Mouse (Mus musculus) cerebellum, adult (tissue): Measurements from ENCODE around the gene Mrpl44.

ENCODE experiments used
- ATAC-seq: cut with Nextera tagmentation; 2 replicates; pipeline ENCODE4 v1.9.2; 2017; ENCODE audit warnings: mild to moderate bottlenecking, moderate library complexity, mixed read lengths; ENCODE audit not compliant: insufficient number of reproducible peaks, low FRiP score, low TSS enrichment

Mrpl44 gene

DNA sequence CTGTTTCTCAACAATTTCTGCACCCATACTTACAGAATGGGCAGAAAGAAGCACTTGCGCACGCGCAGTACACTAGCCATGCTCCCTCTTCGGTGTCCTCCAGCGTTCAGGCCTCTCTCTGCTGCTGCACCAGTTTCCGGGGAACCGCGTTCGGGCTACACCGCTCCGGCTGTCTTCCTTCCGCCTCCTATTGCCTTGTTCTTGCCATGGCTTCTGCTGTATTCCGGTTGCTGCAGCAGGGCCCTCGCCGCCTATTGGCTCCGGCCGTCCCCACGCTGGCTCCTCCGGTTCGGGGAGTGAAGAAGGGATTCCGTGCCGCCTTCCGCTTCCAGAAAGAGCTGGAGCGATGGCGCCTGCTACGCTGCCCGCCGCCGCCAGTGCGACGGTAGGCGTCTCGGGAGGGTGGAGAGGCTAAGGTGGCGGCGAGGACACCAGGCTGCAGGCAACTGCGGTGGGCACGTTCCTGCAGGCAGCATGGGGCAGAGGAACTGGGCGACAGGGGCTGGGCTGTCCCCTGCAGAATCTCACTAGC, at the start of gene Mrpl44, which contains the start of gene Wdfy1:
TSS of gene Mrpl44 (plus strand) at position 92 of the 532 bp plus-strand sequence.
TSS of gene Wdfy1 (minus strand) at position 217 of the 532 bp plus-strand sequence.
- ATAC-seq: peak; percentile 97

DNA sequence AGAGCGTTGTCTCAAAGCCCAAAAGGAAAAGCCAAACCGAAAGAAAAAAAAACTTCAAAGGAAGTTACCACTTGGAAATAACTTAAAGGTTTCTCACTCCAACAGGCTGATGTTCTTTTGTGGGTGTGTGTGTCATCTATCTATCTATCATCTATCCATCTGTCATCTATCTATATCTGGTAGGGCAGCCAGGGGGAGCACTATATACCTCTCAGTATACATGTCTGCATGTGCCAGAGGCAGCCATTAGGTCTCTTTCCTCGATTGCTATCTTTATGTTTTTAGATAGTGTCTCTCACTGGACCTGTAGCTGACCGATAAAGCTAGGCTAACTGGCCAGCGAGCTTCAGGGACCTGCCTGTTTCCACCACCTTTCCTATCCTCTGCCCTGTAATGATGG, 41.0 kb upstream of the Mrpl44 start:
- no peak for ATAC-seq

DNA sequence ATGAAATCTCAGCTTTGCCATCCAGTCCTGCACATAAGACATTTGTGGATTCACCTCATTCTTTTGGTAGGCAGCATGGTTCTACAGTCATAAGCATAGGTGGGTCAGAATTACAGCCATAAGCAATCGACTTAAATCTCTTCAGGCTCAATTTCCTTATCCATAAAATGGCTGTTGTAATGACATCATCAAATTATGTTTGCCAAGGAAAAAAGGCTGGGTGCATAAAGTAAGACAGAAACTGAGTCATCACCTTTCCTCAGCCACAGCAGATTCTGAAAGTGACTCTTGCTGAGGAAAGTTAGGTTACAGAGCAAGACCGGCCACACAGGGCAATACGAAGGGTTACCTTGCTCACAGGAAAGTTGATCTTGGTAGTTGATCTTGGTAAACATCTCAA, 39.4 kb upstream of the Mrpl44 start:
- ATAC-seq: no peak

DNA sequence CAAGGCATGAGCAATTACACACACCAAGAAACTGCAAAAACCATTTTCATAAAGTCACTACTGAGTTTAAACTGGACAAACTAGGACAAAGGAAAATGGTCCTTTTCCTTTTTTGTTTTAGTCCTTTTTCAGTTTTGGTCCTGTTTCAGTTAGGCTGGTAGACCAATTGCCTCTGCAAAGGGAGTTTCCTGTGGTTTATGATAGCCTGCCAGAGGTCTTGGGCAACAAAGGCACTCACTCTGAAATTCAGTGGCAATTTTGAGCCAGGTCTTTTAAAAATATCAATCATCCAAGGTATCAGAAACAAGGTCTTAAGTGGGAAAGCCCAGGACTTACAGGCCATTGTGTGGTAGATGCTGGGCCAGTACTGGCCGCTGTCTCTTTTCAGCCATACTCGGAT, 36.1 kb upstream of the Mrpl44 start:
- no peak for ATAC-seq

DNA sequence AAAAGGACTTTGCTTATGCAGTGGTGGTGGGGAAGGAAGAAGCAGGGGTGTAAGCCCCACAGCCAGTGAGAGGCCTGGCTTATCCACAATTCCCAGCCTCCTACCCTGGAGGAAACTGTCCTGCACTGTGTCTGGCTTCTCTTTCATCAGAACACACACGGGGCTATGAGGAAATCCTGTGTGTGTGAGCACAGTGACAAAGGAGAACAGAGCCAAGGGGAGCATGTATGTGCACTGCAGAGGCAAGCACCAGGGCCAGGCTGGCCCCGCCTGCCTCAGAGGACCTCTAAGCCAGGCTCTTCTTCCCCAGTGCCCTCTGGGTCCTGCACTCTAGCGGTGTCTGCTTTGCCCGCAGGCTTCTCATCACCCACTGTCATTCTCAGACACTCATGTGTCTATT, 34.8 kb upstream of the Mrpl44 start:
- 0 out of 2 replicates have a peak, but pooled peaks have one; percentile 39 for ATAC-seq

DNA sequence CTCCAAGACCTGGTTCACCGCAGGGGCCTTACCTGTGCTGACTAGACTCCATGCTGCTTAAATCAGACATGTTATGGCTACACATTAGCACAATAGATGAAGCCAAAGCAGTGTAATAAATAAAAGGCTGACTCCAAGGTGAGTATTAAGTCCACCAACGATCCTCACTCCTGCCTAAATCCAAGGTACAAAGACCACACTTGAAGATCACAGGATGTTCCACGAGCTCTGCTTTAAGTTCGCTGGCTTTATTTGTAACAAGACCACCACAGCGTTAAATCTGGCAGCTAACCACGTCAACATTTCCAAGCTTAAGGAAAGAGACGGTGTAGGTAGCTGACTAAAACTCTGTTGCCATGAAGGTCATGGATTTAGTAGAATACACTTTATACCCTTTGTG, 32.9 kb upstream of the Mrpl44 start:
- no peak for ATAC-seq

DNA sequence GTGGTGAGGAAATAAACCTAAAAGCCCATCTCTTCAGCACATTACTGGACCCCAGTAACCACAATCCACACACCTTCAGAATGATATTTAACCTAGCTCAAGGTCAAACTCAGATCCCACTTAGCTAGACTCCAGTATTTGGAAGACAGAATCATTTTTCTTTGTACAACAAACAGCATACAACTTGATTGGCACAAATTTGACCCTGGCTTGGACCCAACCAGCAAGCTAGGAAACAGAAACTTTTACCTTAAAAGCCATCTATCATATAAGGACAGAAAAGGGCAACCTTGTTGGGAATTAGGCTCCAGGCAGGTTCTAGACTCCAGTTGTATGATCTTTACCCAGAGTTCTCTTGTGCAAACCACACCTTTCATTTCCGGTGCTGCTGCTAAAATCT, 32.4 kb upstream of the Mrpl44 start:
- no peak for ATAC-seq

DNA sequence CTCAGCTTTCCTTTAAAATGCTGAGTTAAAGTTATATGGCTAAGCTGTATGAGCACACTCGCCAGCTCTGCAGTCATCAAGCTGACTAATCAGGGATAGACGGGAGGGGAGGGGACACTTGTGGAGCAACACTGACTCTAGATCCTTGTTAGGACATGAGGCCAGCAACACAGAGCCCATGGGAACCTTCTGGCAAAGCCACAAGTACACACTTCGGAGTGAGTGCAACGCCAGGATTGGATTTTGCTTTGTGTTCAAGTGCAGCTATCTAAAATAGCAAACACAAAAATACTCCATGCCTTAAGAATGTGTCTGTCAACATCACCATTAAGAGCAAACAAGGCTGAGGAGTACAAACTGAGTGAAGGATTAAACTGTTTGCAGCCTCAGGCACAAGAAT, 29.8 kb upstream of the Mrpl44 start:
- no peak for ATAC-seq

DNA sequence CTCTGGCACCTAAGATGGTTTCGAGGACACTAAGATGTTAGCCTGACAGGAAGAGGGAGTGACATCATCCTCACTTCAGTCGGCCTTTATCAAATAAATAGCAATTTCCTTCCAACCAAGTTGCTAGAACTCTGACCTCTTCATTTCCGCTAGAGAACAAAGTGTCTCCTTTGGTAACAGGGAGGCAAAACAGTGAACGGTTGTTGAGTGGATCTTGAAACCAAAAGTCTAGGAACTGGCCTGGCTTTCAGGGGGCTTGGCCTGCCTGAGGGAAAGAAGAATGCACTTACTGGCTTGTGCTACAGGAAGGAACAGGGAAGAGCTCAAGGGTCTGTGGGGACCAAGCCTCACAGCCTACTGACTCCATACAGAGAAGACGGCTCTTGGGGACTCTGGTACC, 24.6 kb upstream of the Mrpl44 start:
- ATAC-seq: no peak

DNA sequence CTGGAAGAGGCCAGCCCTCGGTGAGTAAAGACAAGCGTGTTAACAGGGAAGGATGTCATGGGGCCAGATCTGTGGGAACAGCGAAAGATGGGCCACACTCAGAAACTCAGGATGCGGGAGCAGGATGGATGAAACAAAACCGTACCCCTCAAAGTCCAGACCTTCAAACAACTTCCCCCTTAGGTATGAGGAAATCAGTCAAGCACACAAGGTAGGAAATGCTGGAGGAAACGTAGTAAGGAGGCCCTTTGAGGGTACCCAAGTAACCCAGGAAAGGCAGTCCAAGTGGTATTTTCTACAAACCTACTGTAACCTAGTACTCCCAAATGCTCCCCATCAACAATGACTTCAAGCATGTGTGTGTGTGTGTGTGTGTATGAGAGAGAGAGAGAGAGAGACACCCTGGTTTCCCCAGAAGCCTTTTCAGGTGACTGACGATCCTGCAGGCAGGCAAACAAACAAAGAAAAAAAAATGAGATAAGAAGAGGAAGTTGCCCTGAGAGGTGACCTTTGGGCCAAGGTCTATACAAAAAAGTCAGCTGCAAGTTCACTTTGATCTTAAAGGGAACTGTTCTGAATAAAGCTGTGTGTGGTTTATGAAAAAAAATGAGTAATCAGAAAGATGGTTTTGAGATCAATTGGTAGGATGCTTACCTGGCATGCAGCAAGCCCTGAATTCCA, 23.7 kb upstream of the Mrpl44 start:
- no peak for ATAC-seq

DNA sequence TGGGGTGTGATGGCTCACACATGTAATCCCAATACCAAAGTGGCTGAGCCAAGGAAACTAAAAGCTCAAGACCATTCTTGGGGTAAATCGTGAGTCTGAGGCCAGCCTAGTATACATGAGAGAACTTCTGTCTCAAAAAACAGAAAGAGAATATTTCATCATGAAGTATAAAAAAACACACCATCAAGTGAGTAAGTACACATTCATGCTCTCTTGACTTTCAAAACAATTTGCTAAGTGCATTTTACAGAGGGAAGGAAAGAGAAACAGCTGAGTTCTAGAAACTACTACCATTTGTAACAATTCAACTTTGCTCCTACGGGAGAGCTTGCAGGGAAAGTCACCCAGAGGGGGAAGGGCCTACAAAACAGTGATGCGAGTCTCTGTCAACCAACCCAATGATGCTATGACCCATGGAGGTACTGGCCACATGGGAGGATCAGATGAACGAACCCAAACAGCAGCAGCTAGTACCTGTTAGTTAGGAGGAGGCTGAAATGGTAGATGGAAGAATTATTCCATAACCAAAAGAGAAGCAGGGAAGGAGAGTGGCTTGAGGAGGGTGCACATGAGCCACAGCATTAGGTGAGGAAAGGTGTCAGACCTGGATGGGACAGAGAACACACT, 23.0 kb upstream of the Mrpl44 start:
- no peak for ATAC-seq

DNA sequence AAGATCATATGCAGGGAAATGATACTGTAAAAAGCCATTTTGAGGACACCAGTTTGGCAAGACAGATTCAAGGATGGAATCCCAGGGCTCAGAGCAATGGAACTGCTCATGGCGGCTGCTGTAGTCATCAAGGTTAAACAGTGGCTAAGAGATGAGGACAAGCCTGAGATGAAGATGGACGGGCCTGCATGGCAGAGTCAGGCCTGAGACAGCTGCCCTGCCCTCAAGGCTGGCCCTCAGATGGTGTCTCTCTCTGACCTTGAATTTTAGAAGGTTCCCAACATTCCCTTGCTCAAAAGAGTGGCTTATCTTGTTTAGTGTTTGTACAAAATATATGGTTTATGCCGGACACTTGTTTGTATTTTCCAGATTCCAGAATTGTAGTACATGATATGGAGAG, 22.4 kb upstream of the Mrpl44 start:
- ATAC-seq: no peak

DNA sequence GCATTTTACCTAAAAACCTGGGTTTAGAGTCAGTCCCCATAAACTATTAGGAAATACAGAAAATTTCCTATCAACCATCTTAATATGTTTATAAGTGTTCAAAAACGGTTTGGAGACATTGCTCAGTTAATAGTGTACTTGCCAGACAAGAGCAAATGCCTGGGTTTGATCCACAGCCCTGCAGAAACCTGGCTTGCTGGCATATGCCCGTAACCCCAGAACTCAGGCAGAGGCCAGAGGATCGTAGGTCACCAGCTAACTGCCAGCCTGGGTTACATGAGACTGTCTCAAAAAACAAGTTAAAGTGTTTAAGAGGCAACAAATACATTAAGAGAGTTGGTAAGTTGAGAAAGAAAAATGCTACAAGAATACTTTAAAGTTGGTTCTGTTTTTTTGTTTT, 20.9 kb upstream of the Mrpl44 start:
- no peak for ATAC-seq

DNA sequence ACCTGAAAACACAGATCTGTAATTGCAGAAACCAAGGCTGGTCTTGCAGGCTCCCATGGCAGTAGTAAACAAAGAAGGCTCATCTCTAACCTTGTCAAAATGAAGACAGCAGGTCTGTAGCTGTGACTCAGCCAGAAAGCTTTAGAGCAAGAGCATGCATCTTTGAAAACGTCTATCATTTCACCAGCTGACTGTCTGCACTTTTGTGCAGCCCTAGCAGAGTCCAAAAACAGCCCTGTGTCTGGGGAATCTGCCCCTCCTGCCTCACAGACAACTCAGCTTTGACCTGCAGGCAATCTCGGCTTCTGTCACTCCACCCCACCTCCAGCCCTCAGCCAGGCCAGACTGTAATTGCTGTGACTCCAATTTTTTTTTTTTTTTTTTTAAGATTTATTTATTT, 20.4 kb upstream of the Mrpl44 start:
- no peak for ATAC-seq

DNA sequence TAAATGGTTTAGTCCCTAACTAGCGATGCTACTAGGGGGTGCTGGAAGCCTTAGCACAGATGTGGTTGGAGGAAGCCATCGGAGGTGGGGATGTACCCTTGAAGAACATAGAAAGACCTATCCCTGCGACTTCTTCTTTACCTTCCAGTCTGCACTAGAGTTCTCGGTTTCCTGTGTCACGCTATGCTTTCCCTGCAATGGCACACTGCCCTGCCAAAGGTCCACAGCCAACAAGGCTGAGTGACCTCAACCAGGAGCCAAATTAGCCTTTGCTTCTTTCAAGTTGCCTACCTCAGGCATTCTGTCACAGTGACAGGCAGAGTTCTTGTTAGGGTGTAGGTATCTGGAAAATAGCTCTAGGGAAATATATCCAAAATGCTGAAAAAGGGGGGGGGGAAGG, 19.4 kb upstream of the Mrpl44 start:
- no peak for ATAC-seq

DNA sequence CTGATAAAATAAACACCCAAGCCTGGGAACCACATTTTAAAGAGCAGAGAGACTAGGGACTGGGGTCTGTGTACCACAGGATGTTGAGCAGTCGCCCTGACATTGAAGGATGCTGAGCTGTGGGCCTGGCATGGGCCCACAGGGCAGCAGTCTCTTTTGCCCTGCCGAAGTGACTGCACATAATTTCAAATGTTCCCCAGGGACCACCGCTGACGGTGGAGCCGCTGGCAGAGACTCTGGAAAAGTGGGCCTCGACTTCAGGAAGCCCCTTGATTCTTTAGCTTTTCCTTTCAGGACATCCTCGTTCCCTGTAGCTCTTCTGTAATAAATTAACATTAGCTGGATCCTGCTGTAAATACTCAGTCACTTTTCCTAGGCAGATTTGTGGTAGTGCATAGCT, 18.7 kb upstream of the Mrpl44 start:
- ATAC-seq: no peak

DNA sequence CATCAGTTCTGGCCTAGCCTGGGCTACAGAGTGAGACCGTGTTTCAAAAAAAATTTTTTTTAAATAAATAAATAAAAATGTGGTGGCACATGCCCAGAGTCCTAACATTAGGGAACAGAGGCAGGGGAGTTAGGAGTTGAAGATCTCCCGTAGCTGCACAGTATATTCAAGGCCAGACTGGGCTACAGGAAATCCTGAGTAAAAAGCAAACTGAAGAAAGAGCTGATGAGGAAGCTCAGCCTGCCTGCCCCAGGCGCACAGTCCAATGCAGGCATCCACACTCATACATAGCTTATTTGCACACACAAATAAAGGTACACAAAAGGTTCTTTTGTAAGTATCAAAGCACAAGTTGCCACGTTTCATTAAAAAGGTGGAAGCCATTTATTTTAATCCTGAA, 18.2 kb upstream of the Mrpl44 start:
- no peak for ATAC-seq

DNA sequence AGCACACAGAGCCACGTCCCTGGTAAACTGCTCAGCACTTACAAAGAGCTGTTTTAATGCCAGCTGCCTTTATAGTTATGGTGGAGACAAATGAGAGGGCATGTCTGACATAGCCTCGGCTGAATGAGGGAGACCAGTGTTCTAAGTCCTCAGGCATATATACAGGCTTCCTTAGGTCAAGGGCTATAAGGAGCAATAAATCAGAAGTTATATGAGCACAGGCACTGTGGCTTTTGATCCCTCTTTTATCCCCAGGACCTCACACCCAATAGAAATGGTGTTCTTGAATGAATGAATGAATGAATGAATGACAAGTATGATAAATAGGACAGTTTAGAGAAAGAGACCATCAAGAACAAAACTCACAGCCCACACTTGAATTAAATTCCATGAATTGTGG, 16.8 kb upstream of the Mrpl44 start:
- ATAC-seq: no peak

DNA sequence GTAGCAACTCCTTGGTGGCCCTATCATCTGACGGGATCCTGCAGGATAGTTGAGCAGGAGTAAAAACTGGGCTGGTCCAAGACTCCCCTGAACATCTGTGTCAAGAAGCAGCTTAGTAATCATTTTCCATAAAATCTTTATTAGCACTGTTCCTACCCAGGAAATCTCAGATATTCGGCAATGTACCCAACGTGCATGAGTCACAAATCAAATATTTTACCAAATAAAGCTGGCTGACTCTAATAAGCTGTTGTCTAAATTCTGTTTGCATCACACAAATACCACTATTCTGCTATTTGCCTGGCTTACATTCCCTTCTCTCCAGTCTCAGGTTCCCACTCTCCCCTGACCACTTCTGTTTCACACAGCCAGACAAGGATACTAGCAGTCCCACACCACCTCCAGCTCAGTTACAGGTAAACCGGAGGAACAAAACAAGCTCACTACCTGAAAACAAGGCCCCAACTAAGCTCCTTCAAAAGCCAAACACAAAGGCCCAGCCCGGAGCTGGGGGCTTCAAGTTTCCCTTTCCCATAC, 16.3 kb upstream of the Mrpl44 start:
- ATAC-seq: no peak

DNA sequence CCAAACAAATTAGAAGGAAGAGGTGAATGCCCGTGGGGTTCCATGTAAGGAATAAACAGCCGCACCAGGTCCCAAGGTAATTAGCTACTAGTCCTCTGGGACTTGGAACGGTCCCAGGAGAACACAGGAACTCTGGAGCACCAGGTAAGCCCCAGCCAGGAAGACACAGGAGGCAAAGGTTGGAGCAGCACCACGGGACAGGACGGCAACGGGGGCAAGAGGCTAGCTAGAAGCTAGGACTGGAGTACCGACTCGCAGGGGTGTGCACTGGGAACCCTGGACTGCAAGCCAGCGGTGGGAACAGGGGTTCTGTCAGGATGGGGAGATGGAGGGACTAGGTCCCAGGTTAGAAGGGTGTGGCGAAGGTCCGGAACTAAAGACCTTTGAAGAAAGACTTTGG, 15.2 kb upstream of the Mrpl44 start:
- no peak for ATAC-seq

DNA sequence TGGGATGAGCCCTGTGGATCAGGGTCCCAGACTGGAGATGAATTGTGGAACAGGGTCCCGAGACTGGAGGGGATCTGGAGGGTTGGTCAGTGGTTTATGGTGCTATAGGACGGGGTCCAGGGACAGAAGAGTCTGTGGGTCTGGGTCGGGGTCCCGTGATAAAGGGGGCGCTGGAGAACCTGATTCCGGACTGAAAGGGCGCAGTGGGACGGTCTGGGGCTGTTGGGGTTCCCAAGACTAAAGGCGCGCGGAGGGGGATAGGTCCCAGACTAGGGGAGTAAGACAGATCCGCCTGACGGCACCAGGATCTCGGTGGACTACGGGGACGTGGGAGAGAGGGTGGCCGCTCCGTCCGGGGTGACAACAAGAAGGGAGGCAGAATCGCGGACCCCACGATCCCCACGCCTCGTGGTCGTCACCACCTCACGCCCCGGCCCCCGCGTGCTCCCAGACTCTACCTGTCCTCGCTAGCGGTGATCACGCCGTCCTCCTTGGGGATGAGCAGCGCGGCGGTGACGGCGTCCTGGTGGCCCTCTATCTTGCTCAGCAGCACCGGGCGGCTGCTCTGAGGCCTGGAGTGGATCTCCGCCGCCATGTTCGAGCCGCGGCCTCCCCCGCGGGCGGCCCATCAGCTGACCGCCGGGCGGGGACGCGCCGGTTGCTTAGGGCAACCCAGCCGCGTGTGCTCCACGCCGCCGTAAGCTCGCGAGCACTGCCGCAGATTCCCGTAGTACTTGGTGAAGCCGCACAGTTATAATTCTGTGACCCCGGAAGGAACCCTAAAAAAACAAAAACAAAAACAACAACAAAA, 14.5 kb upstream of the Mrpl44 start:
- peak; percentile 95 for ATAC-seq
